Mouse (Mus musculus): Measurements from ENCODE around the gene Capza1.

Capza1 gene

DNA sequence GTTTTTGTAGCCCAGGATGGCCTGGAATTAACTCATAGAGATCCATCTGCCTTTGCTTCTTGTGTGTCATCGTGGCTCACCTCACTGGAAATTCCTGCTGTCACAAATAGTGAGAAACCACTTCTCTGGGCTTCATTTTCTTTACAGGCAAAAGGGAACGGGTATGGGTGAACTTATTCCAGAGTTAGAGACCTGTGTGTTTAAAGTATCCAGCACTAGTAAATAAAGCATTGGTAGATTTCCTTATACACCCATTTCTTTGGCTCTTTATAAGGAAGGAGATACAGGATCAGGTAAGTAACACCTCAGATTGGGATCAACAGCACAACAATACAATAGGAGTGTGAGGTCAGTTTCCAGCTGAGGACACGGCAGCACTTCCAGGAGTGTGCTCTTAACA lies 76.2 kb downstream of the Capza1 start, which contains the start of gene Rhoc:
Gene Rhoc, plus strand, starts transcription at position 301 of the 400 bp plus-strand sequence.
- DNase-seq = no peak

DNA sequence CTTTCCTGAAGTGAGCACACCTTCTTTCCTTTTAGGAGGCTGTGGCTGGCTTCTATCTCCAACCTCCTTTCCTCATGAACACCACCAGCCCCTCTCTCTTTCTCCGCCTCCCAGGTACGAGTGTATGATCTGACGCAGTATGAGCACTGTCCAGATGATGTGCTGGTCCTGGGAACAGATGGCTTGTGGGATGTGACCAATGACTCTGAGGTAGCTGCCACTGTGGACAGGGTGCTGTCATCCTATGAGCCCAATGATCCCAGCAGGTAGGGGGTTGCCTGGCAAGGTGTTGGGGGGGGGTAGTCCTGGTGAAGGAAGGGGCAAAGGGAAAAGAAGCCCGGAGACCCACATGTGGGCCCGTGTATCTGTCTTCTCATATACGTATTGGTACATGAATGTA lies 79.0 kb downstream of the Capza1 start:
- no peak for DNase-seq

DNA sequence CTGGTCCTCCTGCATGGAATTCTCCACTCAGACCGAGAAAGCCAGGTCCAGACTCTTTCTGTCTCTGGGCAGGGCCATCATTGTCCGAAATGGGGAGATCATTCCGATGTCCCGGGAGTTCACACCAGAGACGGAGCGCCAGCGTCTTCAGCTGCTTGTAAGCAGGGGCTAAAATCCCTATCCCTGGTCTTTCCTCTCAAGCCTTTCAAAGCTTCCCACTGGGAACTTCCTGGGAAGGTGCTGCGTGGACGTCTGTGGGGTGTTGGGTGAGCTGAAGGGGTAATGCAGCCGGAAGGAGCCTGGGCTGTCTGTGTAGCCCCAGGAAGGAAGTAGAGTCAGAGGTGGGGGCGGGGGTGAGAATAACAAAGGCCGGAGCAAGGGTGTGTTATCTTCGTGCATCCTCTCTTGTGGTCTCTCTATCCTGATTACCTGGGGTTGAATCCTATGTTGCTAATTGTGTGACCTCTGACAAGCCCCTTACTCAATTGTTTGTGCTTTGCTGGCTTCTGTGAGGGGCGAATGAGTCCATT lies 80.3 kb downstream of the Capza1 start:
- no peak for DNase-seq

DNA sequence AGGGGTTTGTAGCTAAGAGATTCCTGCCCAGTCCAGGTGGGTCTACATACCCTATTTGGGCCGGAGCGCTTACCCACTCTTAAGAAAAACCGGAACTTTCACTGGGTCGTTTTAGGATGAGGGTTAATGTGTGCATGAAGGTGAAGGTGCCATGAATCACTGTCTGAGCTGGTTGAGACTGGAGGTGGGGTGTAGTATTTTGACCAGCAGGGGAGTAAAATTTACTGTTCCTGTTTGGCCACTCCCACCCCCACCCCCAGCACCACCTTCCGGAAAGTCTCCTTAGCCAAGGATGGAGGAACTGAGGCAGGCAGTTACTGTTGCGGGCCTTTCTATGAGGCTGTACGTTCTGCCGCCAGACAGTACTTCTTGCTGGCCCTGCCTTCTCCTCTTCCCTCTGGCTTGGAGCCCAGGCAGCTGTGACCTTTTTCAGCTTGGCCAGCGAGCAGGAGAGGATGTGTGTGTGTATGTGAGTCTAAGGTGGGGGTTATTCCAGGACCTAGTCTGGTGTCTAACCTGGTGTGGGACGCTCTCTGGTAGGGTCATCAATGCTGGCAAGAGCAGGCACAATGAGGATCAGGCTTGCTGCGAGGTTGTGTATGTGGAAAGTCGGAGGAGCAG lies 82.1 kb downstream of the Capza1 start:
- DNase-seq = no peak

DNA sequence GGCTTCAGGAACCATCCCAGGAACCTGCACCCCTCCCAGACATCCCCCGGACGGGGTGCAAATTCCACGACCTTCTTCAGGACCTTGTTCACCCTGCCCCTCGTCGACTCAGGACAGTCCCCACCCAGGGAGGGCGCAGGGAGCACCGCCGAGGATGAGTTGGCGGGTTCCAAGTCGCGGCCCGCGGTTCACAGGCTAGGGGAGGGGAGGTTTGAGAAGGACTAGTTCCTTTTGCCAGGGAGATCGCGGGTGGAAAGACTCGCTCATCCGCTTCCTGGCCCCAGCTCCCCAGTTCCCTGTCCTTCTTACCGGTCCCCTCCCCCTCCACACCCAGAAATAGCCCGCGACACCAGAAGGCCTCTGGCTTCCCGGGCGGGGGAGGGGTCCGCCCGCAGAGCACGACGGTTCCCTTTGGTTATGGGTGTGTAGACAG lies 82.8 kb downstream of the Capza1 start, which contains the start of gene Fam19a3:
Gene Fam19a3, minus strand, starts transcription at position 370 of the 433 bp plus-strand sequence.
- DNase-seq = no peak

DNA sequence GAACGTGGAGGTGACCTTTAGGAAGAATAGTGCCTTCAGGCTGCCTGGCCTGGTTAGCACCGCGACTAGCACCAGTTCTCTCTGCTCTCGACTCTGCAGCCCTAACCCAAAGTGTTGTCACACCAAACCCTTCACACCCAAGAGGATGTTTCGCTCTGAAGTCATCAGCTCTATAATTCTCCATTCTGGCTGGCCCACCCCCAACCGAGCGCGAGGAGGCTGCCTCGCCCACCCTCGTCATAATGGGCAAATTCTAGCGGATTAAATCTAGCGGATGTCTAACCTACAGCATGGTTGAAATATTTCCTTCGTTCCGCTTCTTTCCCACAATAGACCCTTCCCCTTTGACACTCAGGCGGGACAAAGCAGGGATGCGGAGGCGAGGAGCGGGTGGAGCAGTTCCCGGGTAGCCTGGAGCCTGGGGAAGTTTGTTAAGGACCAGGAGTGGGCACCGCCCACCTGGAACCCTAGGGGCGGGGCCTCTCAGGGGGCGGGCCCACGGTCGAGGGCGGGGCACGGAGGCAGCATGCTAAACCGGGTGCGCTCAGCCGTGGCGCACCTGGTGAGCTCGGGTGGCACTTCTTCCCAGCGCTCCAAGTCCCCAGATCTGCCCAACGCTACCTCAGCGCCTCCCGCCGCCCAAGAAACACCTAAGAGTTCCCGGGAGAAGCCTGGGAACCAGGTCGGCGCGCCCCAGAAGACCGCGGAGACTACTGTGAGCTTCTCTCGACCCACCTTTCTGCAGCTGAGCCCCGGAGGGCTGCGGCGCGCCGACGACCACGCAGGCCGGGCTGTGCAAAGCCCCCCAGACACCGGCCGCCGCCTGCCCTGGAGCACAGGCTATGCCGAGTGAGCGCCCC lies 83.5 kb downstream of the Capza1 start, which contains the start of gene Ppm1j:
Gene Ppm1j, plus strand, starts transcription at position 496 of the 860 bp plus-strand sequence.
- peak; percentile 33 for DNase-seq

DNA sequence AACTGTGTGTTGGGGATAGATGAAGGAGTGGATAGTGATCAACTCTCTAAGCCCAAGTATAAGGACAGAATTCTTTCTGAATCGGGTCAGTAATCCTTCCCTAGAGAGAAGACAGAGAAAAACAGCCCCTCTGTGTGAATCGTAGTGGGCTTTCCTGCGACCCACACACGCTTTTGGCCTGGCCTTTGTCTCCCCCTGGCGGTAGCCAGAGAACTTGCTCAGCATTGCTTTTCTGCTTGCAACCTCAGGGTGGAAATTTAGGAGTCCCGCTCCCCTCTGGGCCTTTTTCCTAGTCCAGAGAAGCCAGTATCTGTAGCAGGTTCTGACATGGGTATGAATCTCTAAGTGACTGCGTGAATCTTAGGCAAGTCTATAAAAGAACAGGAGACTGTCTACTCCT lies 84.4 kb downstream of the Capza1 start:
- no peak for DNase-seq

DNA sequence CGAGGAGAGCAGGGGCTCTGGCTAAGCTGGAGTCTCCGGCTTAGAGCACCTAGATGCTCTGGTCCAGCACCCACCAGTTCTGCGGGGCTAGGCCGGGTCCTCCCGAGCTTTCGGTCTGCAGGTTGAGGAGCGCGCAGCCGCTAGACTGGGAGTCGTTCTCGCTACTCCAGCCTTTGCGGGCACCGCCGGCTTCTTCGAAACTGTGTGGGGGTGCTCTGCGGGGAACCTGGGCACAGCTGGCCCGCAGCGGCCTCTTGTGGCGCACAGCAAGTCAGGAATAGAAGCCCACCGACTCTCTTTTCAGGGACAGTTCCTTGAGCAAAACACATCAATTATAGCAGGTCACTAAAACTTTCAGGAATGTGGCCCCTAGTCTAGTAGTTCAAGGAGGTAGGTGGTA lies 87.0 kb downstream of the Capza1 start:
- no peak for DNase-seq

DNA sequence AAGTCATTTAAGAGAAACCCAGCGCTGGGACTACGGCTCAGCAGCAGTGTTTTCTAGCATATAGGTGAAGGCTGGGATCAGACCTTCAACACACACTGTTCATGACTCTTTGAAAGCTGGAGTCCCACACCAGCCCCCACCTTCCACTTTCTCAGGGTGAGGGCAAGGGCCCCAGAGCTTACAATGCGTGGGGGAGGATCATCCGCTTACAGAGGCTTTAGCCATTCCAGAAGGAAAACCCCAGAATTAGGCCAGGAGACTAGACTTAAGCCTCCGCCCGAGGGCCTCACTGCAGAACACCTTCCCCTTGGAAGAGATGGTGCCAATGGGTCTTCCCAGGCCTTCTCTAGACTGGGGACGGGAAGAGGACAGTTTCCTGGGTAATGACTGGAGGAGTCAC lies 91.0 kb downstream of the Capza1 start:
- DNase-seq = no peak
